Mouse (Mus musculus): Measurements from ENCODE around the gene Cdk6.
A peak's percentile ranks its signal among the peaks of the same experiment; 100 is the strongest.

The Cdk6 gene

GRCm38 (mm10) chr5:3491084-3491483 lies 149.8 kb downstream of the Cdk6 start:
- no peak for DNase-seq

- DNase-seq, result no peak
Measured at GRCm38 (mm10) chr5:3491883-3492282, 150.6 kb downstream of the Cdk6 start.

DNA sequence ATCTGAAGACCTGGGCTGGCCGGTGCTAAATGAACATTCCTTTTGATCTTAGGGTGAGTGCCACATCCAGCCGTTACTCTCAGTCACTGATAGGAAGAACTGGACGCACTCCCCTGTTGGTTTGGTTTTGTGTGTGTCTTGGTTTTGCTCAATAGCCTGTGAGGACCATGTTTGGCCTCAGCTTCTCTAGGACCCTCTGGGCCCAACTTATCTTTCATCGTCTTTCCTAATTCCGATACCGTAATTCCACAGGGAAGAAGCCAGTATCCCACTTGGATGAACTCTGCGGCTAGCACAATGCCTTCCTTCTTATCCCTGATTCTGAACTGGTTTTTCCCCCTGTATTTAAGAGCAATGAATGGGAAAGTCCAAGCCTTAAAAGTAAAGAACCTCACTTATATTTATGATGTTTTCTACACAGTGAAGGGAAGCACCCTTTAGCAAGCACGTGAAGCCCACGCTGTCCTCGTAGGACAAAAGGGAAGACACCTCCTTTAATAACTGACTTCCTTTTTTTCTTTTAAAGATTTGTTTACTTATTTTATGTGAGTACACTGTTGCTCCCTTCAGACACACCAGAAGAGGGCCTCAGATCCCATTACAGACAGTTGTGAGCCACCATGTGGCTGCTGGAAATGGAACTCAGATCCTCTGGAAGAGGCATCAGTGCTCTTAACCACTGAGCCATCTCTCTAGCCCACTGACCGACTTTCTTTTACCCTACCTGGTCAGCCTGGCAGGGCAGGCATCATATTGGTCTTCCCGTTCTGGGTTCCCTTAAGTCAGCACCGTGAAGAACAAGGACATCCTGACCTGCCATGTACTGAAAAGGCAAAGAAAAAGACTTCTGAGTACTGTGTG lies 151.7 kb downstream of the Cdk6 start:
- no peak for DNase-seq

GRCm38 (mm10) chr5:3493968-3494367 lies 152.7 kb downstream of the Cdk6 start:
- DNase-seq, result no peak

GRCm38 (mm10) chr5:3494452-3495187 lies 153.3 kb downstream of the Cdk6 start:
- DNase-seq, result no peak

DNA sequence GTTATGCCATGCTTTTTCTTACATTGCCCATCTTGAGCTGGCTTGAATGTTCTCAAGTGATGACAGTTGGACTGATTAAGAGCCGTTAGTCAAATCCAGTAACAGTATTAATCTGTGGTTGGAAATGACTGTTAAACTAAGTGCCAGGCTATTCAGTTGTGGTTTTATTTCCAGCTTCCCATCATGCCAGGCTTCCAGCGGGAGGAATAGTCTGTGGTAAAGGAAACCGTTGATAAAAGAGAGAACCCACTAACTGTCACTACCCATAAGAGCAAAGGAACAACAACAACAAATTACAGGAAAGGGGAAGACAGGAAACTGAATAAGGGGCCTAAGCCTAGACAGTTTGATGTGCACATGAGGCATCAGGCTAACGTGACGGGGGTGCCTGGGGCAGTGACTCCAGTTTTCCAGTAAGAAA lies 156.2 kb downstream of the Cdk6 start:
- DNase-seq, result no peak

DNA sequence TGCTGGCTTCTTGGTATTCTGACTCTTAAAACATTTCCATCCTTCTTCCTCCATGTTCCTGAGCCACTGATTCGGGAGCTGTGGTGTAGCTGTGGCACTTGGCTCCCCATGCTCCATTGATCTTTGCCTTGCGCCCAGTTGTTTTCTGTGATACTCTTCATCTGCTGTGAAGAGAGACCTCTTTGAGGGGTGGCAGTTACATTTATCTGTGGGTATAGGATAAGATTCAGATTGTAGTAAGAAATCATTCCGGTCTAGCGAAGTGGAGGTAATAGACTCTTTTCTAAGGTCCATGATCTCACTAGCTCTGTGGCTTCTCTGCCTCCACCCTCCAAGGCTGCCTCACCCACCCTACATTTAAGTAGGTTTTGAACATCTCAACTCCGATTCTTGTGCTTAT lies 159.0 kb downstream of the Cdk6 start:
- no peak for DNase-seq

GRCm38 (mm10) chr5:3500957-3501563 lies 159.8 kb downstream of the Cdk6 start:
- DNase-seq, result no peak

DNA sequence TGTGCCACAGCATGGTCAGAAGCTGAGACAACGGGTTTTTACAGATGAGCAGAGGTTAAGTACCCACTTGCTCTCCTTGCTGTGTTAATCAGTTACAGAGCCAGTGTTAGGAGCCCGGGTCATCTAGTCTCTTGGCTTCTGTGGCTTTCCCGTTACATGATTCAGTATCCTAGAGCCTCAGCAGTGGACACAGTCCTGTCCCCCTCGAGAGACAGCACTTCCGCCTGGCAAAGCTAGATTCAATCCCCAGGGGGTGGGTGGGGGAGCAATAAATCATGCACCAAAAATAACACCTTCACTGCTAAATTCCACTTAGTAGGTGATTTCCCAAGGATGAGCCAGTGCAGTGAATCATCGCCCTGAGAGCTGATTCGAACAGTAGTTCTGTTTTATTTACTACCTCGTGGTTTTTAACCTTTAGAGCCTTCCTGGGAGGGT lies 160.3 kb downstream of the Cdk6 start:
- no peak for DNase-seq

DNA sequence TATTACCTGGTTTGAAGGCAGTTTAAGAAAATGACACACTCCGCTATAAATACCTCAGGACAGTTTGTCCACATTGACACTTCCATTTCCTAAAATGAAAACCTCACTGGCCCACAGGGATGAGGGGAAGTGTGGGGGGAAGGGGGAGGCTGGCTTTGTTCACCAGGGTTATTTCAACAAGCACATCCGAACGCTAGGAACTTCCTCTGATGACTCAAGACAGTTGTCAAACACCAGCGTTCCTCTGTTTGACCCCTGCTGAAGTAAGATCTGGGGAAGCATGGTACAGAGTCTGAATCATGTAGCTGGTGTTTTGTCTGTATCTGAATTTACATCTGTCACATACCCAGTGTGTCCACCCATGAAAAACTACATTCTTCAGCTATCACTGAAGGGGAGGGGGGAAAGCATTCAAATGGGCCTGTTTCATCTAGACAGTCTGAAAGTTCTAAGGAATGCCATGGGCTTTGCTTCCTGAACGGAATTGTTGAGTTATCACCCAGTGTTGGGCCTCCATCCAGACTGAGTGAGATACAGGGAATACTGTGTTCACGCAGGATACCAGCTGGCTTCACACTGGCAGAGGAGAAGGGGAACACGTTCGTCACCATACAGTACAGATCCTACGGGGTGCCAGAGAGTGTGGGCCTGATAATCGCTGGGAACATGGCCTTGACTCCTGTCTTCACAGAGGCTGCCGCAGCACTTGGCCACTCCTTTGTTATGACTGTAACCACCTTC lies 161.5 kb downstream of the Cdk6 start:
- peak; percentile 30 for DNase-seq

DNA sequence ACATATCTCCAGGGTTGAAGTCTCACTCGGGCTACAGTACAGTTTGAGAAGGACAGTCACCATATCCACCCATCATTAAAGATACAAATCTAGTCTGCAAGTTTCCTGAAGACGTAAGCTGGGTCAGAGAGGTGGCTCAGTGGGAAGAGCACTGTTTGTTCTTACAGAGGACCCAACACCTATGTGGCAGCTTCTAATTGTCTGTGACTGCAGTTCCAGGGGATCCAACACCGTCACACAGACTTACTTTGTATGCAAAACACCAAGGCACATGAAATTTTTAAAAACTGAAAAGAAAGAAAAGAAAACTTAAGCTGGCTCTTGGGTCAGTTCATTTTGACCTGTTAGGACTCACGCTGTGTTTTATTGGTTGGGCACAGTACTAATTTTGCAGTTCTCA lies 162.1 kb downstream of the Cdk6 start:
- DNase-seq, result no peak

- no peak for DNase-seq
Measured at GRCm38 (mm10) chr5:3503836-3504323, 162.6 kb downstream of the Cdk6 start.

DNA sequence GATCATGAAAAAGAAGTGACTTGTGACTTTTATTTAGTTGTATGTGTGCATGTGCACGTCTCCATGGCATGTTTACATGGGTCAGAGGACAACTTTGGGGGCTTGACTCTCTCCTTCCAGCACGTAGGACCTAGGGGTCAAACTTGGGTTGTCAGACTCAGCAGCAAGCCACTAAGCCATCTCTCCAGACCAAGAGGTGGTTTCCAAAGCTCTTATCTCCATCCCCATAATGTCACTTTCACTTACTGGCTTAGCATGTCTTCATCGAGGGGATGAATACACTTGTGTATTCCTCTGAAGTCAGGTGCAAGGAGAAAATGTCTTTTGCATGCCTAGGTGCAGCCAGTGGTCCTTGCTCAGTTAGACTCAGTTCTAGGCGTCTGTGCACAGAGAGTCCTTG lies 163.2 kb downstream of the Cdk6 start:
- DNase-seq, result no peak

DNA sequence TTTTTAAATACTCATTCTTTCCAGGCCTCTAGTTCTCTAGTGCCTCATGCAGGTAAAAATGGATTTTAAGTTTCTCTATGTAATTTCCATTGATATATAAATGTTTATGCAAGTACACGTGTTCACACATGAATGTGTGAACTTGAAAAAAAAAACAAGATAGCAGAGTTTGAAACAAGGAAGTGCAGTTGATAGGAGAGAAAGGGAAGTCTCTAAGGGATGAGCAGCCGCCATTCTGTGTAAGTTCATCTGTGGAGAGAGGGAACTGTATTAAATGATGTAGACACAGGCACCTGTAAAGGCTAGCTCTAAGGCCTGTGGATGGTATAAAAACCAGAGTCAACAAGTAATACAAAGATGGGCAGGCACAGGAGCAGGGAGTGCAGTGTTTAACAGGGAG lies 164.3 kb downstream of the Cdk6 start:
- no peak for DNase-seq

GRCm38 (mm10) chr5:3508480-3509381 lies 167.4 kb downstream of the Cdk6 start:
- DNase-seq, result no peak

DNA sequence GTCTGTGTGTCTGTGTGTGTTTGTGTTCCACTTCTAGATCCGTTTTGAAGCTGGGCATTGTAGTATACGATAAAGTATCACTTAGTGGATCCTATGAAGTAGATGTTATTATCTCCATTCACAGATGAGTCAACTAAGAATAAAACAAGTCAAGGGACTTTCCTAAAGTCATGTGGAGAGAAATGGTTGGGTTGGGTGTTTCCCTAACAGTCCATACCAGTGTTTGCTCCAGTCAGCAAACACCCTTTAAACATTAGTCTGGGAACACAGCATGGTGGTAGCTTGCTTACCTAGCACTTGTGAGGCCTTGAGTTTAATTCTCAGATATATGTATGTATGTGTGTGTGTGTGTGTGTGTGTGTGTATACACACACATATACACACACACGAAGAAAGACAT lies 168.2 kb downstream of the Cdk6 start:
- no peak for DNase-seq

DNA sequence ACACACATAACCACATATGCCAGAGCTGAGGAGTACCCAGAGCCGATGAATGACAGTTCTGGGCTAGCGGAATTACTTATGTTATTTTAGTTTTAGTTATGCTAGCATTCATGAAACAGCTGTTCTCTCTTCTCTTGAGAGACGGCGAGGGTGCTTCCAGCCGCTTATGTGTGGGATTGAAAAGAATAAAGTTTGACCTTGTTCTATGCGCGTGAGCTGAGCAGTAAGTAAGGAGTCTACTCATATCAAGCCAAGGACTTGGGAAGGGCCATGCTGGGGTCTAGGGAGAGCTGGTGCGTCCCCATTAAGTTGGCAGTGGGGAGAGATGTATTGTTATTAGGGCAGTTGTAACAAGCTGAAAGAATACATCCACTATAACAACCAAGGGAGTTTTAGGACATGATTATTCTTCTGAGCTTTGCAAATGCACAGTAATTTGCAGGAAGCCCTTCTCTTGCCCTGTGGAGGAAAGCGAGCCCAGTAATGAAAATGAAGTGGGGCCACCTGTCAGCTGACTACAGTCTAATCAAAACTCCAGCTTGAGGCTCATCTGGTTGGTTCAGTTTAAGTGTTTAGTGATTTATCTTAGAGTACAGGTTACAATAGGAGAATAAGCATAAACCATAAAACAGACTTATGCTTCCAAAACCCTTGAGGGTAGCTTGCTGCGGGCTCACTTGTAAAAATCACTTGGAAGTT lies 170.0 kb downstream of the Cdk6 start:
- no peak for DNase-seq

- DNase-seq, result no peak
Measured at GRCm38 (mm10) chr5:3512584-3512983, 171.3 kb downstream of the Cdk6 start.

- no peak for DNase-seq
Measured at GRCm38 (mm10) chr5:3514901-3515311, 173.6 kb downstream of the Cdk6 start.

GRCm38 (mm10) chr5:3515477-3515876 lies 174.2 kb downstream of the Cdk6 start:
- no peak for DNase-seq

DNA sequence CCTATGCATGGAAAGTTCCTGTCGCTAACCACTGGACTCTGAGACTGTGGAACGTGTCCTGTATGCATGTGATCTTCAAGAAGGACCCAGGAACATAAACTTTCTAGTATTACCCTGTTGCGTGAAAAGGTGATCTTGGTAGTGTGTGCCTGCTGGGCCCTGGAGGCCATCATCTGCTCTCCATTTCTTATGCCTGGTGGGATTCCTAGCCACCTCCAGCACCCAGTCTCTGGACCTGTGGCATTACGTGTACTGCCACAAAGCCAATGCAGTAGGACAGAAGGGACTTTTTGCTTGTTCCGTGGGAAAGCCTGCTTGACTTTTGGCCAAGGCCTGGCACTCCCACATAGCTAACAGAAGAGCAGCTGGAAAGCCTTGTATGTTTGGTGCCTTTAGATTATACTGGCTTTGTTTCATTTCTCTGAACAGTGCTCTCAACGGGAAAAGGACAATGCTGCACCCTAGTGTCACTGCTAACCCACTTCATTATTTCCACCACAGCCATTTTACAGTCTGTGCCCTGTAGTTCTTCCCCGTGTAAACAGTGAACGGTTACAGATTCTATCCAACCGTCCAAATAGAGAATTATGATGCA lies 175.3 kb downstream of the Cdk6 start:
- DNase-seq, result peak; percentile 34

All from right cerebral cortex, postnatal 14 days (tissue).